Mouse (Mus musculus): ENCODE measurements around the gene Gm9573. TPM values are rescaled to one million over a fixed set of nuclear protein-coding genes. Genes with fewer than 3 reads are reported as not detected.
A peak's percentile ranks its signal among the peaks of the same experiment; 100 is the strongest.

Gene Gm9573
- polyA plus RNA-seq, 1 experiment: 0.10 TPM

GRCm38 (mm10) chr17:35587291-35587690 lies 39.1 kb downstream of the Gm9573 start:
- Histone ChIP-seq H3K4me1 (ENCODE audit: control insufficient read depth, insufficient read depth, low read length) (no peaks in the 10 kb centered on the region), H3K4me3 (ENCODE audit: insufficient read depth, low read length) (no peak overlapping the region), H3K27ac (ENCODE audit: insufficient read depth, low read length) (no peak overlapping the region)
- TF ChIP-seq POLR2A (IDR thresholded peaks at IDR 0.05; ENCODE audit: extremely low read depth, insufficient read depth, low read length) (no peak), CTCF (IDR thresholded peaks at IDR 0.05; ENCODE audit: extremely low read depth, insufficient read depth, low read length) (no peak)

DNA sequence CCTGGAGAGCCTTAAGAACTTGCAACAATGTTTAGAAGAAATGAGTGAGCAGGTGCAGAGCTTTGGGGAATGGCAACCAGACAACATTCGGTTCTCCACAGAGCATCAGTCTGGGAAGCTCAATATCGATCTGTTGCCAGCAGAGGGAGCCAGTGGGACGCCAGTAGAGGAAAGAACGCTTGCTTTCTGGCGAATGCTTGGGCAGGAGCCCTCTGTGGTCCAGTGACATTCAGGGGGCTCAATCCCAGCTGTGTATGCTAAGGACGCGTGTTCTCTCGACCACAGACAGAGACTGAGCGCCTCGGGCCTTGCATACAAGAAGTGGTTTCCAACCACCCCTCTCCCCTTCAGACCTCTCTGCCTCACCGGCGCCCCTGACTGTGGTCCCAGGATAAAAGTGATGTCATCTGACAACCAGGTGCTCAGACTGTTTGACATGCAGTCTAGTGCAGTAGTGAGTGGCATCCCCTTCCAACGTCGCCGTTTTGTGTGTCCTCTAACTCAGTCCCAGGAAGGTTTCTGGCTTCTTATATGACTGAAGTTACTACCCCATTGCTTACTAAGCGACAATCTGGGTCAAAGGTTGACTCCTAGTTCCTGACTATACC lies 42.0 kb downstream of the Gm9573 start:
- no peak overlapping the region for H3K27ac ChIP-seq (ENCODE audit: insufficient read depth, low read length)
- H3K4me3 ChIP-seq (ENCODE audit: insufficient read depth, low read length): no peak overlapping the region
- TF ChIP-seq POLR2A (IDR thresholded peaks at IDR 0.05; ENCODE audit: extremely low read depth, insufficient read depth, low read length) (no peak), CTCF (IDR thresholded peaks at IDR 0.05; ENCODE audit: extremely low read depth, insufficient read depth, low read length) (peak; percentile 92)
- no peaks in the 10 kb centered on the region for H3K4me1 ChIP-seq (ENCODE audit: control insufficient read depth, insufficient read depth, low read length)

DNA sequence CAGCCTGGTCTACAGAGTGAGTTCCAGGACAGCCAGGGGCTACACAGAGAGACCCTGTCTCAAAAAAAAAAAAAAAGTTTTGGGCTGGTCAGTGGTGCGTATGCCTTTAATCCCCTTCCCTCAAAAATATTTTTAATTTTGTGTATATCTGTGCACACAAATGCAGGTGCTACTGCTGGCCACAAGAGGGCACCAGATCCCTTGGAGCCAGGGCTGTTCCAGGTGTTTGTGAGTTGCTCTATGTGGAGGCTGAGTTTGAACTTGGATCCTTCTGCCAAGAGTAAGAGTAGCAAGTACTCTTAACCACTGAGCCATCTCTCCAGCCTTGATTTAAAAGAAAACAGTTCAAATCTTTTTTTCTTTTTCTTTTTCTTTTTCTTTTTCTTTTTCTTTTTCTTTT lies 43.5 kb downstream of the Gm9573 start:
- no peaks in the 10 kb centered on the region for H3K4me1 ChIP-seq (ENCODE audit: control insufficient read depth, insufficient read depth, low read length)
- H3K27ac ChIP-seq (ENCODE audit: insufficient read depth, low read length): no peak overlapping the region
- H3K4me3 ChIP-seq (ENCODE audit: insufficient read depth, low read length): no peak overlapping the region
- TF ChIP-seq CTCF (IDR thresholded peaks at IDR 0.05; ENCODE audit: extremely low read depth, insufficient read depth, low read length) (peak; percentile 54), POLR2A (IDR thresholded peaks at IDR 0.05; ENCODE audit: extremely low read depth, insufficient read depth, low read length) (no peak)

- TF ChIP-seq CTCF (IDR thresholded peaks at IDR 0.05; ENCODE audit: extremely low read depth, insufficient read depth, low read length): peak; percentile 100
- no peak for TF ChIP-seq POLR2A (IDR thresholded peaks at IDR 0.05; ENCODE audit: extremely low read depth, insufficient read depth, low read length)
Observed at GRCm38 (mm10) chr17:35578211-35578610, 48.2 kb downstream of the Gm9573 start.

DNA sequence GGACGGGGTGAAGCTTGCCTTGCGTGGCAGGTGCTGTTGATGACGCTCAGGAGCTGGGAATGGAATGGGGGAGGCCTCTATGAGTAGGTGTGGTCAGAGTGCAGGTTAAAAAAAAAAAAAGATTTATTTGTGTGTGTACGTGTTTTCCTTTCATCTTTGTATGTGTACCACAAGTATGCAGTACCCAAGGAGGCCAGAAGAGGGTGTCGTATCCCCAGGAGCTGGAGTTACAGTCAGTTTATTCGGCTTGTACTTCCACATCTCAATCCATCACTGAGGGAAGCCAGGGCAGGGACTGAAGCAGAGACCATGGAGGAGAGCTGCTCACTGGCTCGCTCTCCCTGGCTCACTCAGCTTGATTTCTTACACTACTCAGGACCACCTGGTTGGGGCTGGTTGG lies 55.0 kb downstream of the Gm9573 start:
- no peak overlapping the region for H3K4me3 ChIP-seq (ENCODE audit: insufficient read depth, low read length)
- no peak overlapping the region for H3K27ac ChIP-seq (ENCODE audit: insufficient read depth, low read length)
- no peaks in the 10 kb centered on the region for H3K4me1 ChIP-seq (ENCODE audit: control insufficient read depth, insufficient read depth, low read length)
- TF ChIP-seq POLR2A (IDR thresholded peaks at IDR 0.05; ENCODE audit: extremely low read depth, insufficient read depth, low read length): no peak
- no peak for TF ChIP-seq CTCF (IDR thresholded peaks at IDR 0.05; ENCODE audit: extremely low read depth, insufficient read depth, low read length)

More at GRCm38 (mm10) chr17:35578211-35578610, 48.2 kb downstream of the Gm9573 start:
- H3K27ac ChIP-seq (ENCODE audit: insufficient read depth, low read length): no peak overlapping the region
- H3K4me3 ChIP-seq (ENCODE audit: insufficient read depth, low read length): no peak overlapping the region
- no peaks in the 10 kb centered on the region for H3K4me1 ChIP-seq (ENCODE audit: control insufficient read depth, insufficient read depth, low read length)

GRCm38 (mm10) chr17:35570836-35571235 lies 55.6 kb downstream of the Gm9573 start:
- Histone ChIP-seq H3K4me1 (ENCODE audit: control insufficient read depth, insufficient read depth, low read length) (no peaks in the 10 kb centered on the region), H3K27ac (ENCODE audit: insufficient read depth, low read length) (no peak overlapping the region), H3K4me3 (ENCODE audit: insufficient read depth, low read length) (no peak overlapping the region)
- TF ChIP-seq CTCF (IDR thresholded peaks at IDR 0.05; ENCODE audit: extremely low read depth, insufficient read depth, low read length) (no peak), POLR2A (IDR thresholded peaks at IDR 0.05; ENCODE audit: extremely low read depth, insufficient read depth, low read length) (no peak)

DNA sequence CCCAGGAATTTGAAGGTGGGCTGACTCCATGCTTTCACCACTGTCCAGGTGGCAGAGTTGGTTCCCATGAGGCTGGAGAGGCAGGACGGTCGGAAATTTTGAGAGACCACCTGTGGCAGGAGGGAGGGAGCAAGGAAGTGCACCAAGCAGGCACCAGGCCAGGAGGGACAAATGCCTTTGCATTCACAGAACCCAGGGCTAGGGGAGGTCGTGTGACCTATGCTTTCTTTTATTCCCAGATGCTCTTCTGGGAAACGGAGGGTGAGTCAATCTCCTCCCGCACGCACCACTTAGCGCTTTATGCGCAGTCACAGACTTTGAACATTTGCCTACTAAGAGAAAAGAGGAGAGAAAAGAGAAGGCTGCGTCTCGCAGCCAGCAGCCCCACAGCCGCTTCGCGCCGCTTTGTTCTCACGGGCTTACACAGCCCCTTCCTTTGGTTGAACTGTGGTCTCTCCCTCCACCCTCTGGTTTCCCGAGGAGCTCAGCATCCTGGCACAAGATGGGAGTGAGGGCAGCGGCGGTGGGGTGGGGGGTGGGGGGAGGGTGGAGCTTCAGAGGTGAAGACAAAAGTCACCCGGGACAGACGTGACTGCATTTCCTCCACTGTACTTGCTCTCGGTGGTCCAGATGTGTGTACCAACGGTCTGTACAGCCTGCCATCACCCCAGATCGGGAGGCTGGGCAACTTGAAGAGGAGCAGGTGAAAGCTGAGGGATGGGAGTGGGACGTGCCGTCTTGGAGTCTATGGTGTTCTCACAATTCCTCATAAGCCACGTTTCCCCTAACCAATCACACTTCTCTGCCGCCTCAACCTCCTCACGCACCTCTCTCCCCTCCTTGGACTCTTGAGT lies 57.1 kb downstream of the Gm9573 start:
- Histone ChIP-seq H3K27ac (ENCODE audit: insufficient read depth, low read length) (no peak overlapping the region), H3K4me1 (ENCODE audit: control insufficient read depth, insufficient read depth, low read length) (no peaks in the 10 kb centered on the region), H3K4me3 (ENCODE audit: insufficient read depth, low read length) (no peak overlapping the region)
- TF ChIP-seq CTCF (IDR thresholded peaks at IDR 0.05; ENCODE audit: extremely low read depth, insufficient read depth, low read length) (no peak), POLR2A (IDR thresholded peaks at IDR 0.05; ENCODE audit: extremely low read depth, insufficient read depth, low read length) (no peak)

Other genes with a start within 250 kb of the Gm9573 start
- gene H2-Q4, start 247.0 kb downstream of the Gm9573 start, polyA plus RNA-seq (2012; rRNA removed): 6.2 and 6.5 TPM in 2 replicates
- gene H2-Q6, start 201.8 kb downstream of the Gm9573 start, polyA plus RNA-seq (2012; rRNA removed): 1.2 and 1.7 TPM in 2 replicates
- gene H2-Q7, start 187.5 kb downstream of the Gm9573 start, polyA plus RNA-seq (2012; rRNA removed): 1.2 and 1.9 TPM in 2 replicates
- gene H2-Q10, start 156.5 kb downstream of the Gm9573 start, polyA plus RNA-seq (2012; rRNA removed): 0.04 and 0.09 TPM in 2 replicates
- gene Pou5f1, start 120.6 kb downstream of the Gm9573 start, polyA plus RNA-seq (2012; rRNA removed): not detected in 2 replicates
- 10.3 and 11.9 TPM in 2 replicates for gene Tcf19, start 109.8 kb downstream of the Gm9573 start, polyA plus RNA-seq (2012; rRNA removed)
- gene Cchcr1, start 109.5 kb downstream of the Gm9573 start, polyA plus RNA-seq (2012; rRNA removed): 14.2 and 14.5 TPM in 2 replicates
- 1.1 and 1.2 TPM in 2 replicates for gene Psors1c2, start 93.4 kb downstream of the Gm9573 start, polyA plus RNA-seq (2012; rRNA removed)
- 1.8 and 1.9 TPM in 2 replicates for gene Cdsn, start 74.5 kb downstream of the Gm9573 start, polyA plus RNA-seq (2012; rRNA removed)
- gene 2300002M23Rik, start 59.2 kb downstream of the Gm9573 start, polyA plus RNA-seq (2012; rRNA removed): not detected in 2 replicates
- gene Sfta2, start 25.1 kb downstream of the Gm9573 start, polyA plus RNA-seq (2012; rRNA removed): not detected in 2 replicates
- 0.06 TPM in 1 of 2 replicates, not detected in the other for gene Mucl3, start 17.1 kb upstream of the Gm9573 start, polyA plus RNA-seq (2012; rRNA removed)
- gene Vars2, start 41.0 kb upstream of the Gm9573 start, polyA plus RNA-seq (2012; rRNA removed): 34.5 and 38.9 TPM in 2 replicates
- gene Gtf2h4, start 47.1 kb upstream of the Gm9573 start, polyA plus RNA-seq (2012; rRNA removed): 29.8 and 32.9 TPM in 2 replicates
- gene Ddr1, start 78.0 kb upstream of the Gm9573 start, polyA plus RNA-seq (2012; rRNA removed): 42.8 and 44.9 TPM in 2 replicates
- 13.4 and 18.4 TPM in 2 replicates for gene Ier3, start 195.0 kb upstream of the Gm9573 start, polyA plus RNA-seq (2012; rRNA removed)
- gene Flot1, start 196.6 kb upstream of the Gm9573 start, polyA plus RNA-seq (2012; rRNA removed): 212 and 223 TPM in 2 replicates
- 453 and 474 TPM in 2 replicates for gene Tubb5, start 211.7 kb upstream of the Gm9573 start, polyA plus RNA-seq (2012; rRNA removed)
- gene Mdc1, start 214.9 kb upstream of the Gm9573 start, polyA plus RNA-seq (2012; rRNA removed): 7.7 and 8.4 TPM in 2 replicates
- gene Nrm, start 234.7 kb upstream of the Gm9573 start, polyA plus RNA-seq (2012; rRNA removed): 7.5 and 9.3 TPM in 2 replicates
- gene Ppp1r18, start 239.0 kb upstream of the Gm9573 start, polyA plus RNA-seq (2012; rRNA removed): 11.1 and 11.4 TPM in 2 replicates

All from cortical plate, adult 2 months (tissue).